Mouse (Mus musculus): ENCODE measurements at regions not wholly inside any gene's neighbourhood (a gene's known extent, or its start where the extent isn't known, plus 50 kb on each side); places are given as distances from the start of the nearest gene placed in this dataset.

GRCm38 (mm10) chr1:18668901-18669300, 404.0 kb upstream of the Defb41 start:
- no peak for DNase-seq (ENCODE audit: extremely low read depth, low read depth)

- DNase-seq (ENCODE audit: extremely low read depth, low read depth) = no peak
These were observed 403.3 kb upstream of the Defb41 start for GRCm38 (mm10) chr1:18668265-18668664.

- DNase-seq (ENCODE audit: extremely low read depth, low read depth) = no peak
These were observed 375.9 kb upstream of the Defb41 start for GRCm38 (mm10) chr1:18640858-18641257.

- no peak for DNase-seq (ENCODE audit: extremely low read depth, low read depth)
These were observed 374.7 kb upstream of the Defb41 start for GRCm38 (mm10) chr1:18639460-18640300.

GRCm38 (mm10) chr1:18637334-18637733, 372.4 kb upstream of the Defb41 start:
- no peak for DNase-seq (ENCODE audit: extremely low read depth, low read depth)

GRCm38 (mm10) chr1:18610231-18610630, 345.3 kb upstream of the Defb41 start:
- DNase-seq (ENCODE audit: extremely low read depth, low read depth) = no peak

- no peak for DNase-seq (ENCODE audit: extremely low read depth, low read depth)
These were observed 334.9 kb upstream of the Defb41 start for GRCm38 (mm10) chr1:18599864-18600263.

- no peak for DNase-seq (ENCODE audit: extremely low read depth, low read depth)
These were observed 334.0 kb upstream of the Defb41 start for GRCm38 (mm10) chr1:18598908-18599307.

- DNase-seq (ENCODE audit: extremely low read depth, low read depth) = no peak
These were observed 318.6 kb upstream of the Defb41 start for GRCm38 (mm10) chr1:18583358-18584128.

- no peak for DNase-seq (ENCODE audit: extremely low read depth, low read depth)
These were observed 313.7 kb upstream of the Defb41 start for GRCm38 (mm10) chr1:18578625-18579024.

GRCm38 (mm10) chr1:18567086-18567485, 302.1 kb upstream of the Defb41 start:
- no peak for DNase-seq (ENCODE audit: extremely low read depth, low read depth)

GRCm38 (mm10) chr1:18551211-18551610, 286.3 kb upstream of the Defb41 start:
- DNase-seq (ENCODE audit: extremely low read depth, low read depth) = no peak

GRCm38 (mm10) chr1:18531702-18532101, 266.8 kb upstream of the Defb41 start:
- DNase-seq (ENCODE audit: extremely low read depth, low read depth) = no peak

- no peak for DNase-seq (ENCODE audit: extremely low read depth, low read depth)
These were observed 259.5 kb upstream of the Defb41 start for GRCm38 (mm10) chr1:18524485-18524884.

GRCm38 (mm10) chr1:18522902-18523301, 258.0 kb upstream of the Defb41 start:
- DNase-seq (ENCODE audit: extremely low read depth, low read depth) = no peak

GRCm38 (mm10) chr1:18512764-18513163, 247.8 kb upstream of the Defb41 start:
- no peak for DNase-seq (ENCODE audit: extremely low read depth, low read depth)

GRCm38 (mm10) chr1:18498556-18498955, 233.6 kb upstream of the Defb41 start:
- DNase-seq (ENCODE audit: extremely low read depth, low read depth) = no peak

GRCm38 (mm10) chr1:18468496-18468895, 203.6 kb upstream of the Defb41 start:
- no peak for DNase-seq (ENCODE audit: extremely low read depth, low read depth)

- DNase-seq (ENCODE audit: extremely low read depth, low read depth) = no peak
These were observed 200.4 kb upstream of the Defb41 start for GRCm38 (mm10) chr1:18465303-18465829.

GRCm38 (mm10) chr1:18463218-18463617, 198.3 kb upstream of the Defb41 start:
- DNase-seq (ENCODE audit: extremely low read depth, low read depth) = no peak

GRCm38 (mm10) chr1:18416297-18416732, 151.4 kb upstream of the Defb41 start:
- DNase-seq (ENCODE audit: extremely low read depth, low read depth) = no peak

- DNase-seq (ENCODE audit: extremely low read depth, low read depth) = no peak
These were observed 150.9 kb upstream of the Defb41 start for GRCm38 (mm10) chr1:18415879-18416278.
